Mouse (Mus musculus) midbrain, embryonic 14.5 days (tissue): ENCODE measurements around the gene Bid. TPM values are rescaled to one million over a fixed set of nuclear protein-coding genes. Genes with fewer than 3 reads are reported as not detected.
"Not testable (repeated sequence)": the region's sequence is repeated elsewhere in the genome, so short reads cannot be mapped to it uniquely, and the experiment has no call there.

Experiments
- ATAC-seq: fragments of 200-750 bp; cut with Nextera tagmentation; 2 replicates; pipeline ENCODE4 v1.8.0; 2017; ENCODE audit warnings: moderate number of reproducible peaks, moderate library complexity; ENCODE audit not compliant: low FRiP score, low TSS enrichment
- DNase-seq: peaks from one replicate; pipeline ENCODE4 v3.0.0-alpha.2; 2015
- H3K27ac ChIP-seq: fragments of 300-500 bp; sonication (generic); replicated peaks from 2 replicates; pipeline ENCODE4 v1.5.1; 2014; ENCODE audit warnings: mild to moderate bottlenecking, low read depth, low read length, moderate library complexity
- H3K27me3 ChIP-seq: fragments of 300-500 bp; sonication (generic); 2 replicates; pipeline ENCODE4 v1.6.1; 2014; ENCODE audit warnings: low read length, control low read depth, mixed read lengths; ENCODE audit not compliant: control insufficient read depth, insufficient read depth
- H3K36me3 ChIP-seq: fragments of 300-500 bp; sonication (generic); 2 replicates; pipeline ENCODE4 v1.6.1; 2014; ENCODE audit warnings: low read length, control low read depth; ENCODE audit not compliant: control insufficient read depth, insufficient read depth
- H3K4me1 ChIP-seq: fragments of 300-500 bp; sonication (generic); 2 replicates; pipeline ENCODE4 v1.6.1; 2014; ENCODE audit warnings: mild to moderate bottlenecking, antibody characterized with exemption, low read length, control low read depth; ENCODE audit not compliant: control insufficient read depth, insufficient read depth
- H3K4me2 ChIP-seq: fragments of 300-500 bp; sonication (generic); 2 replicates; pipeline ENCODE4 v1.6.1; 2014; ENCODE audit warnings: mild to moderate bottlenecking, low read length, moderate library complexity
- H3K4me3 ChIP-seq: fragments of 300-500 bp; sonication (generic); replicated peaks from 2 replicates; pipeline ENCODE4 v1.5.1; 2014; ENCODE audit warnings: low read depth, low read length
- H3K9ac ChIP-seq: fragments of 300-500 bp; sonication (generic); replicated peaks from 2 replicates; pipeline ENCODE4 v1.6.1; 2014; ENCODE audit warnings: mild to moderate bottlenecking, low read length, moderate library complexity
- H3K9me3 ChIP-seq: fragments of 300-500 bp; sonication (generic); 2 replicates; pipeline ENCODE4 v1.6.1; 2016; ENCODE audit warnings: low read length, control low read depth, mixed read lengths; ENCODE audit not compliant: control insufficient read depth
- WGBS: fragments of 180-500 bp; shearing (Covaris S2); extraction: QIAGEN DNeasy Blood & Tissue Kit; methylation state at CpG from one replicate; pipeline ENCODE4 v1.1.7; 2014; 5-methylcytosine and 5-hydroxymethylcytosine counted together
- polyA plus RNA-seq: library from polyadenylated mRNA; unstranded; fragments of >200 nt; fragmentation: Nextera tagmentation; extraction: Ambion mirVana; gene quantifications from 2 replicates; pipeline ENCODE4 v1.2.1, GENCODE M21; 2014

Bid gene
- polyA plus RNA-seq, 1 experiment from 2014 or later, result 46.4 TPM

DNA sequence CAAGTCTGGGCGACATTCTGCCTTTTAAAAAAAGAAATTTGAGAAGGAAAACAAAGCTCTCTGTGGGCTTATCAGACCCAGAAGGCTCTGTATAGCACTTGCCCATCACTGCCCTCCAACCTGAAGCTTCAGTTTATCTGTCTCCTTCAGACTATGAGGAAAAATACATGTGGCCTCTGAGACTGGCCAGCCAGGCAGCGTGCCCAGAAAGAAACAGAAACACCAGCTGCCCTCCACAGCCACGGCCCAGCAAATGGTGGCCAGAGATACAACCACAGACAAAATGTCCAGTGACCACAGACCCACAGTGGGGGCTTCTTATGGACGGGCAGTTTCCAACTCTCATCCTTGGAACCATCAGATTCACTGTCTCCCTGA, 2.1 kb downstream of the Bid start:
- no peak for ATAC-seq
- Histone ChIP-seq H3K4me1 (peaks cover 4% of the 10 kb centered on the region), H3K27me3 (no peaks in the 10 kb centered on the region), H3K4me3 (no peak overlapping the region), H3K9me3 (no peaks in the 10 kb centered on the region), H3K27ac (no peak overlapping the region), H3K4me2 (no peak overlapping the region), H3K9ac (no peak overlapping the region), H3K36me3 (no peaks in the 10 kb centered on the region)
- WGBS, result 86% methylated on average over 4 of the region's 4 CpGs
- no peak for DNase-seq

DNA sequence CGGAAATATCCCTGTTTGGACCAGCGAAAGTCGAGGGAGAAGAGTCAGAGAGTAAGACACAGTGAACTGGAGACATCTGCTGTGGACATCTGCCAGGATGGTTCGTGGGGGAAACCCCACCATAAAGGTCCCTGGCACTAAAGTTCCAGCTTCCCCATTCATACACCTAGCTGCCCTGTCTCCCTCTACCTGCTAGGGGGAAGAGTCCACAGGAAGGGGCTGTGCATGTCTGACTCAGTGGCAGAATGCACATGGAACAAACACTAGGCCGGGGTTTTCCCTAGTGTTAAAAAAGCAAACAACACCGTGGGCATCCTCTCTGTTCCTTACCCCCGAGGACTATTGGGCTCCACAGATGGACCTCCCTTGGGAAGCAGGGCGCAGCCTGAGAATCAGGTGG, 2.9 kb downstream of the Bid start:
- Histone ChIP-seq H3K36me3 (no peaks in the 10 kb centered on the region), H3K9me3 (no peaks in the 10 kb centered on the region), H3K9ac (no peak overlapping the region), H3K27ac (no peak overlapping the region), H3K27me3 (no peaks in the 10 kb centered on the region), H3K4me2 (no peak overlapping the region), H3K4me3 (no peak overlapping the region), H3K4me1 (peaks cover 4% of the 10 kb centered on the region)
- 90% methylated on average over 8 of the region's 8 CpGs for WGBS
- no peak for DNase-seq
- ATAC-seq, result no peak

DNA sequence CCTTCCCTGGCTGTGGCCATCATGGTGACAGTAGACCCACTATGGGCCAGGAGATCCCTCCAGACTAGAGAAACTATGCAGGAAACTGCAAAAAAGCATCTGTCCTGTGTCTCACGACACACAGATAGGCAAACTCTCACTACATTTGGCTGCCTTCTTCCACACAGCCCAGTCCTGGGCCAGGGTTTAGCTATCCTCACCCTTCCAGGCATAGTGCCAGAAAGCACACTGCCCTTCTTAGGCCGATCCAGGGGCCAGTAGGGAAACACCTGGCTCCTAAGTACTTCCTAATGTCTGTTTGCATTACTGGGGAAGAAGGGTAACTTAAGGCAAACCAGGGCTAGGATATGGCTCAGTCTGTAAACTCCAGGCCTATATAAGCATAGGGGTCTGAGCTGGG, 3.7 kb downstream of the Bid start:
- Histone ChIP-seq H3K9ac (no peak overlapping the region), H3K4me2 (no peak overlapping the region), H3K9me3 (no peaks in the 10 kb centered on the region), H3K4me3 (no peak overlapping the region), H3K27me3 (no peaks in the 10 kb centered on the region), H3K4me1 (peaks cover 4% of the 10 kb centered on the region), H3K27ac (no peak overlapping the region), H3K36me3 (no peaks in the 10 kb centered on the region)
- ATAC-seq, result no peak
- no peak for DNase-seq
- WGBS, result 83% methylated on average over 2 of the region's 2 CpGs

GRCm38 (mm10) chr6:120911213-120912007, 5.2 kb downstream of the Bid start:
- DNase-seq (no peak), ATAC-seq (no peak)
- H3K4me2 ChIP-seq, result no peak overlapping the region
- no peaks in the 10 kb centered on the region for H3K9me3 ChIP-seq
- H3K27ac ChIP-seq, result no peak overlapping the region
- no peak overlapping the region for H3K9ac ChIP-seq
- 82% methylated on average over 13 of the region's 13 CpGs for WGBS
- H3K4me3 ChIP-seq, result no peak overlapping the region
- no peaks in the 10 kb centered on the region for H3K27me3 ChIP-seq
- no peaks in the 10 kb centered on the region for H3K36me3 ChIP-seq
- peaks cover 4% of the 10 kb centered on the region for H3K4me1 ChIP-seq

DNA sequence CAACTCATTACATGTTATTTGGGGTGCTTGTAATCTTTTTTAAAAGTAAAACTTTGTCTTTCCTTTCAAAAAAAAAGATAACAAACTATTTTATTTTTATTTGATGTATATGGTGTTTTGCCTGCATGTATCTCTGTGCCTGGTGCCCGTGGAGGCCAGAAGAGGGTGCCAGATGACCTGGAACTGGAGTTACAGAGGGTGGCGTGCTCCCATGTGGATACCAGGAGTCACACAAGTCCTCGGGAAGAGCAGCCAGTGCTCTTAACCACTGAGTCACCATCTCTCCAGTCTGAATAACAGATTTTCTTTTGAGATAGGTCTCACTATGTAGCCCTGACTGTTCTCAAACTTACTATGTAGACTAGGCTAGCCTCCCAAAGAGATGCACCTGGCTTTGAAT, 7.2 kb downstream of the Bid start:
- WGBS, result 85% methylated on average over 3 of the region's 3 CpGs
- DNase-seq, result no peak

GRCm38 (mm10) chr6:120907876-120908597, 8.6 kb downstream of the Bid start:
- not testable (repeated sequence) for H3K4me2 ChIP-seq, H3K27me3 ChIP-seq, H3K27ac ChIP-seq, DNase-seq, ATAC-seq, H3K9ac ChIP-seq, H3K4me1 ChIP-seq, H3K4me3 ChIP-seq, H3K9me3 ChIP-seq, H3K36me3 ChIP-seq
- 89% methylated on average over 9 of the region's 10 CpGs for WGBS

More for the DNA sequence above, 7.2 kb downstream of the Bid start:
- ATAC-seq, result no peak
- Histone ChIP-seq H3K9me3 (no peaks in the 10 kb centered on the region), H3K27me3 (no peaks in the 10 kb centered on the region), H3K9ac (no peak overlapping the region), H3K4me2 (no peak overlapping the region), H3K27ac (no peak overlapping the region), H3K36me3 (no peaks in the 10 kb centered on the region), H3K4me3 (no peak overlapping the region), H3K4me1 (no peaks in the 10 kb centered on the region)

DNA sequence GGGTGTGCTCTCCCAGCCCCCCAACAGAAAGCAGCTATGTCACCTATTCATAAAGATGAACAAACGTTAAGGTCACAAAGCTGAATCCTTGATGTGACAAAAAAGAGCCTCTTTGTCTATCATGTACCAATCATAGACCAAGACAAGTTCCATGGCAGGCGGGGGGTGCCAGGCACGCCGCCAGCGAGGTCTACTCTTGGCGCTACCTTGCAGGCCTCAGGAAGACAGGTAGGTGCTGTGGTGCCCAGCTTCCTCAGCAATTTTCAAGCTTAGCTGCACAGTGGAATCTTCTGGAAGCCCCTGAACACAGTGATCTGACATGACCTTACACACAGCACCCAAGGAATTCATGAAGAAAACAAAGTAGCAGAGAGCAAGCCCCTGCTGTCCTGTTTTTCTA, 10.1 kb downstream of the Bid start:
- Histone ChIP-seq H3K27ac (no peak overlapping the region), H3K4me2 (no peak overlapping the region), H3K27me3 (no peaks in the 10 kb centered on the region), H3K4me3 (no peak overlapping the region), H3K4me1 (no peaks in the 10 kb centered on the region), H3K9ac (no peak overlapping the region), H3K9me3 (no peaks in the 10 kb centered on the region), H3K36me3 (no peaks in the 10 kb centered on the region)
- DNase-seq (no peak), ATAC-seq (no peak)
- WGBS, result 94% methylated on average over 6 of the region's 6 CpGs

DNA sequence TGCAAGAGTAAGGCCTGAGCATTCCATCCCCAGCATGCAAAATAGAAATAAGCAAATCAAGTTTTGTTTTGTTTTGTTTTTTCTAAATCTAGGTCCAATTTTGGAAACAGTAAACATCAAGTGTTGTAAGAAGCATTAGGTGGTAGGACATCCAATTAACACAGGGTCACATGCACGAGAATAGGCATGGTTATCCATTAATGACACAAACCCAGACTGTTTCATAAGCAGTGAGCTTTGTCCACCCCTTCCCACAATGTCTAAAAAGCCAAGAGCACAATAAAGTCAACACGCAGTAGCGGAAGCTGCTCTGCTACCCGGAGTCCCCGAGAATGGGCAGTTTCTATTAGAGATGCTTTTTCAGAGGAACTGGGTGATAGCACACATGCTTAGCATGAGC, 11.5 kb downstream of the Bid start:
- Histone ChIP-seq H3K4me1 (no peaks in the 10 kb centered on the region), H3K9me3 (no peaks in the 10 kb centered on the region), H3K27me3 (no peaks in the 10 kb centered on the region), H3K27ac (no peak overlapping the region), H3K4me2 (no peak overlapping the region), H3K9ac (no peak overlapping the region), H3K36me3 (no peaks in the 10 kb centered on the region), H3K4me3 (no peak overlapping the region)
- WGBS, result 81% methylated on average over 5 of the region's 5 CpGs
- ATAC-seq (no peak), DNase-seq (no peak)

GRCm38 (mm10) chr6:120903961-120904360, 12.7 kb downstream of the Bid start:
- Histone ChIP-seq H3K36me3 (no peaks in the 10 kb centered on the region), H3K27ac (no peak overlapping the region), H3K9me3 (no peaks in the 10 kb centered on the region), H3K9ac (no peak overlapping the region), H3K4me1 (no peaks in the 10 kb centered on the region), H3K4me2 (no peak overlapping the region), H3K4me3 (no peak overlapping the region), H3K27me3 (no peaks in the 10 kb centered on the region)
- DNase-seq (no peak), ATAC-seq (no peak)
- WGBS, result 92% methylated on average over 11 of the region's 11 CpGs
